Mouse (Mus musculus): ENCODE data around the gene Sstr2. TPM values are rescaled to one million over a fixed set of nuclear protein-coding genes. Genes with fewer than 3 reads are reported as not detected.

The Sstr2 gene
- polyA plus RNA-seq, 2 experiments = 2.8 to 3.6 TPM

GRCm38 (mm10) chr11:113649353-113650210 is 30.4 kb downstream of the Sstr2 start, which contains the start of gene Slc39a11:
Gene Slc39a11 (minus strand): TSS chr11:113650079.
- Histone ChIP-seq H3K27ac (peak within 1 kb of the TSS; percentile 84), H3K4me1 (replicated peaks; ENCODE audit: control insufficient read depth in 2 of 2, insufficient read depth in 2 of 2, low read length in 1 of 2) (peaks cover 24 to 27% of the 10 kb centered on the region in 2 experiments), H3K4me3 (ENCODE audit: insufficient read depth in 1 of 2, low read depth in 2 of 2, low read length in 2 of 2) (peak within 1 kb of the TSS; percentile 99 to 100), H3K9ac (replicated peaks) (peak within 1 kb of the TSS; percentile 86), H3K36me3 (replicated peaks; ENCODE audit: control insufficient read depth, insufficient read depth, low read depth) (peaks cover 30% of the 10 kb centered on the region), H3K27me3 (ENCODE audit: control insufficient read depth, insufficient read depth, low read length) (no peaks in the 10 kb centered on the region), H3K9me3 (ENCODE audit: control insufficient read depth, low read length) (no peaks in the 10 kb centered on the region), H3K4me2 (ENCODE audit: low read depth) (peak within 1 kb of the TSS; percentile 95)
- DNase-seq (ENCODE audit: low read depth in 3 of 3, low spot score in 3 of 3) = peak; percentile 45 to 51 (median 49)
- TF ChIP-seq CTCF (IDR thresholded peaks at IDR 0.05; ENCODE audit: low read depth) (0 out of 2 replicates have a peak, but pooled peaks have one; percentile 3), EP300 (IDR thresholded peaks at IDR 0.05; ENCODE audit: low read depth) (no peak)
- 0% methylated on average over 84 of the region's 91 CpGs for WGBS (ENCODE audit: insufficient replicate concordance)
- ATAC-seq (ENCODE audit: insufficient read depth) = peak; percentile 78

GRCm38 (mm10) chr11:113651206-113651906 is 32.2 kb downstream of the Sstr2 start:
- peak; percentile 59; the same call in 1 of the 2 replicates for TF ChIP-seq EP300 (IDR thresholded peaks at IDR 0.05; ENCODE audit: low read depth)
- TF ChIP-seq CTCF (IDR thresholded peaks at IDR 0.05; ENCODE audit: low read depth) = no peak
- ATAC-seq (ENCODE audit: insufficient read depth) = peak; percentile 48
- Histone ChIP-seq H3K36me3 (replicated peaks; ENCODE audit: control insufficient read depth, insufficient read depth, low read depth) (peaks cover 47% of the 10 kb centered on the region), H3K27ac (peak overlapping the region; percentile 84), H3K9me3 (ENCODE audit: control insufficient read depth, low read length) (no peaks in the 10 kb centered on the region), H3K4me1 (replicated peaks; ENCODE audit: control insufficient read depth in 2 of 2, insufficient read depth in 2 of 2, low read length in 1 of 2) (peaks cover 24 to 27% of the 10 kb centered on the region in 2 experiments), H3K27me3 (ENCODE audit: control insufficient read depth, insufficient read depth, low read length) (no peaks in the 10 kb centered on the region), H3K4me2 (ENCODE audit: low read depth) (peak overlapping the region; percentile 95), H3K9ac (replicated peaks) (peak overlapping the region; percentile 51; the same call in 1 of the 2 replicates), H3K4me3 (ENCODE audit: insufficient read depth in 1 of 2, low read depth in 2 of 2, low read length in 2 of 2) (peak overlapping the region; percentile 43 to 100)
- WGBS (ENCODE audit: insufficient replicate concordance) = 56% methylated on average over 22 of the region's 22 CpGs
- DNase-seq (ENCODE audit: low read depth in 3 of 3, low spot score in 3 of 3) = peak; percentile 52 to 58 (median 58)

GRCm38 (mm10) chr11:113651907-113652273 is 32.7 kb downstream of the Sstr2 start:
- H3K4me1 ChIP-seq (replicated peaks; ENCODE audit: control insufficient read depth in 2 of 2, insufficient read depth in 2 of 2, low read length in 1 of 2) = peaks cover 24 to 27% of the 10 kb centered on the region in 2 experiments
- H3K27ac ChIP-seq = peak overlapping the region; percentile 80
- no peak overlapping the region for H3K9ac ChIP-seq (replicated peaks)
- ATAC-seq (ENCODE audit: insufficient read depth) = no peak
- no peak for DNase-seq (ENCODE audit: low read depth in 3 of 3, low spot score in 3 of 3)
- 62% methylated on average over 8 of the region's 8 CpGs for WGBS (ENCODE audit: insufficient replicate concordance)
- no peaks in the 10 kb centered on the region for H3K27me3 ChIP-seq (ENCODE audit: control insufficient read depth, insufficient read depth, low read length)
- H3K9me3 ChIP-seq (ENCODE audit: control insufficient read depth, low read length) = no peaks in the 10 kb centered on the region
- H3K36me3 ChIP-seq (replicated peaks; ENCODE audit: control insufficient read depth, insufficient read depth, low read depth) = peaks cover 52% of the 10 kb centered on the region
- TF ChIP-seq EP300 (IDR thresholded peaks at IDR 0.05; ENCODE audit: low read depth) (no peak), CTCF (IDR thresholded peaks at IDR 0.05; ENCODE audit: low read depth) (peak; percentile 63)
- peak overlapping the region; percentile 15; the same call in 1 of the 2 replicates for H3K4me2 ChIP-seq (ENCODE audit: low read depth)
- H3K4me3 ChIP-seq (ENCODE audit: insufficient read depth in 1 of 2, low read depth in 2 of 2, low read length in 2 of 2) = no peak overlapping the region

- peaks cover 59% of the 10 kb centered on the region for H3K36me3 ChIP-seq (replicated peaks; ENCODE audit: control insufficient read depth, insufficient read depth, low read depth)
- 88% methylated on average over 6 of the region's 6 CpGs for WGBS (ENCODE audit: insufficient replicate concordance)
Observed at GRCm38 (mm10) chr11:113652516-113652915, 33.4 kb downstream of the Sstr2 start.

More at GRCm38 (mm10) chr11:113652516-113652915, 33.4 kb downstream of the Sstr2 start:
- DNase-seq (ENCODE audit: low read depth in 3 of 3, low spot score in 3 of 3) = no peak
- no peak overlapping the region for H3K4me2 ChIP-seq (ENCODE audit: low read depth)
- no peak overlapping the region for H3K9ac ChIP-seq (replicated peaks)
- ATAC-seq (ENCODE audit: insufficient read depth) = no peak
- no peaks in the 10 kb centered on the region for H3K9me3 ChIP-seq (ENCODE audit: control insufficient read depth, low read length)
- H3K4me1 ChIP-seq (replicated peaks; ENCODE audit: control insufficient read depth in 2 of 2, insufficient read depth in 2 of 2, low read length in 1 of 2) = peaks cover 24 to 27% of the 10 kb centered on the region in 2 experiments
- no peak overlapping the region for H3K27ac ChIP-seq
- TF ChIP-seq EP300 (IDR thresholded peaks at IDR 0.05; ENCODE audit: low read depth) = no peak
- no peak for TF ChIP-seq CTCF (IDR thresholded peaks at IDR 0.05; ENCODE audit: low read depth)
- H3K4me3 ChIP-seq (ENCODE audit: insufficient read depth in 1 of 2, low read depth in 2 of 2, low read length in 2 of 2) = no peak overlapping the region
- H3K27me3 ChIP-seq (ENCODE audit: control insufficient read depth, insufficient read depth, low read length) = no peaks in the 10 kb centered on the region

All from liver, embryonic 14.5 days (tissue).